Mouse (Mus musculus) forebrain, embryonic 15.5 days (tissue): ENCODE measurements around the gene Sox13. TPM values are rescaled to one million over a fixed set of nuclear protein-coding genes. Genes with fewer than 3 reads are reported as not detected.

Source experiments
- ATAC-seq: fragments of 200-750 bp; cut with Nextera tagmentation; replicated peaks from 2 replicates; pipeline ENCODE4 v1.8.0; 2017; ENCODE audit warnings: mild to moderate bottlenecking, moderate TSS enrichment, moderate library complexity
- H3K27ac ChIP-seq: fragments of 300-500 bp; sonication (generic); replicated peaks from 2 replicates; pipeline ENCODE4 v1.5.1; 2015; ENCODE audit warnings: mild to moderate bottlenecking, inconsistent platforms
- H3K27me3 ChIP-seq: fragments of 300-500 bp; sonication (generic); 2 replicates; pipeline ENCODE4 v1.6.1; 2015; ENCODE audit warnings: inconsistent platforms
- H3K36me3 ChIP-seq: fragments of 300-500 bp; sonication (generic); 2 replicates; pipeline ENCODE4 v1.6.1; 2015; ENCODE audit warnings: mild to moderate bottlenecking, inconsistent platforms
- H3K4me1 ChIP-seq: fragments of 300-500 bp; sonication (generic); 2 replicates; pipeline ENCODE4 v1.6.1; 2015; ENCODE audit warnings: inconsistent platforms
- H3K4me2 ChIP-seq: fragments of 300-500 bp; sonication (generic); replicated peaks from 2 replicates; pipeline ENCODE4 v1.6.1; 2015; ENCODE audit warnings: mild to moderate bottlenecking, inconsistent platforms
- H3K4me3 ChIP-seq: fragments of 300-500 bp; sonication (generic); 2 replicates; pipeline ENCODE4 v1.5.1; 2015; ENCODE audit warnings: mild to moderate bottlenecking, inconsistent platforms
- H3K9ac ChIP-seq: fragments of 300-500 bp; sonication (generic); replicated peaks from 2 replicates; pipeline ENCODE4 v1.6.1; 2015; ENCODE audit warnings: mild to moderate bottlenecking, inconsistent platforms
- H3K9me3 ChIP-seq: fragments of 300-500 bp; sonication (generic); 2 replicates; pipeline ENCODE4 v1.6.1; 2016; ENCODE audit warnings: inconsistent platforms
- WGBS: fragments of 180-500 bp; shearing (Covaris S2); methylation state at CpG from one replicate; pipeline ENCODE4 v1.1.7; 2015; ENCODE audit warnings: mixed read lengths; 5-methylcytosine and 5-hydroxymethylcytosine counted together
- polyA plus RNA-seq: library from polyadenylated mRNA; unstranded; fragments of >200 nt; fragmentation: Nextera tagmentation; extraction: Ambion mirVana; gene quantifications from 2 replicates; pipeline ENCODE4 v1.2.1, GENCODE M21; 2015

Sox13 gene
- polyA plus RNA-seq, 1 experiment from 2014 or later: 5.1 TPM

- Histone ChIP-seq H3K9ac (no peak overlapping the region), H3K4me1 (peaks cover 6% of the 10 kb centered on the region; the same call in 1 of the 2 replicates), H3K9me3 (no peaks in the 10 kb centered on the region), H3K36me3 (no peaks in the 10 kb centered on the region), H3K27me3 (no peaks in the 10 kb centered on the region), H3K4me3 (no peak overlapping the region), H3K4me2 (no peak overlapping the region), H3K27ac (no peak overlapping the region)
- 77% methylated on average over 10 of the region's 10 CpGs for WGBS
- no peak for ATAC-seq
Measured at GRCm38 (mm10) chr1:133375696-133376346, 48.4 kb downstream of the Sox13 start.

DNA sequence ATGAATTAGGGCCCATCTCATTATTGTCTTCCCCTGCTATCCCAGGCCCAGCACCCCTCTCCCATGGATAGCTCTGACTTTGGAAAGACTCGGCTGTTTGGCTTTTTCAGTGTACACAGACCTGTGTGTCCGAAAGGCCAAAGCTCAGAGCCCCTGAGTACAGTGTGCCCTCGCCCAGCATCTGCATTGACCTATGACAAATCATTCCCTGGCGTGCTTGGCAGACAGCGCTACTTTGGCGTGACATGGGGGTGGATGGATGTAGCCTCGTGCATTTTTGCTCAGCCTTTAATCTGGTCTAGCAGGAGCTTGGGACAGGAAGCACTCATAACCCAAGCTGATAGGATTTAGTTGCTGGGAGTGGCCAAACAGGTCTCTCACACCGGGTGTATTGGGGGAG, 52.1 kb downstream of the Sox13 start:
- no peak overlapping the region for H3K4me2 ChIP-seq
- 79% methylated on average over 8 of the region's 8 CpGs for WGBS
- ATAC-seq: no peak
- no peaks in the 10 kb centered on the region for H3K27me3 ChIP-seq
- H3K27ac ChIP-seq: no peak overlapping the region
- H3K9ac ChIP-seq: no peak overlapping the region
- H3K36me3 ChIP-seq: no peaks in the 10 kb centered on the region
- H3K9me3 ChIP-seq: no peaks in the 10 kb centered on the region
- no peak overlapping the region for H3K4me3 ChIP-seq
- peaks cover 8% of the 10 kb centered on the region for H3K4me1 ChIP-seq

GRCm38 (mm10) chr1:133371431-133371830, 52.7 kb downstream of the Sox13 start:
- H3K27me3 ChIP-seq: peaks cover 4% of the 10 kb centered on the region; the same call in 1 of the 2 replicates
- 87% methylated on average over 6 of the region's 6 CpGs for WGBS
- no peak overlapping the region for H3K9ac ChIP-seq
- no peak overlapping the region for H3K27ac ChIP-seq
- H3K9me3 ChIP-seq: no peaks in the 10 kb centered on the region
- no peaks in the 10 kb centered on the region for H3K36me3 ChIP-seq
- no peak for ATAC-seq
- H3K4me2 ChIP-seq: no peak overlapping the region
- H3K4me1 ChIP-seq: peaks cover 8% of the 10 kb centered on the region
- H3K4me3 ChIP-seq: no peak overlapping the region

DNA sequence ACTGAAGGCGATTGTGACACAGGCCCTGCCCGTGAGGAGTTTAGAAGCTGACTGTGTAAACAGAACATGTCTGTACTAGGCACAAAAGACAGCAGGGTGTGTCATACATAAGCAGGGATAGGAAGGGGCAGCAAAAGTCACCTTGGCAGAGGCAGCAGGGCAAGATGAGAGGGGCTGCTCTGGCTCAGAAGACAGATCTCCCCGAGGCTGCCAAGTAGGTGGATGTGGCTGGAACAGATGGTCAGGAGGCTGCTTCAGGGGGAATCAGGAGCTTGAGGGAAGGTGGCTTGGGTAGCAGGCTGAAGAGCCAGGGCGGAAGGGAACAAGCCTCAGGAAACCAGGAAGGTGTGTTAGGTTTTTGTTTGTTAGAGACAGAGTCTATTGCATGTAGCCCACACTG, 53.8 kb downstream of the Sox13 start:
- WGBS: 78% methylated on average over 4 of the region's 4 CpGs
- Histone ChIP-seq H3K4me1 (peaks cover 8% of the 10 kb centered on the region), H3K4me2 (no peak overlapping the region), H3K9me3 (no peaks in the 10 kb centered on the region), H3K27ac (no peak overlapping the region), H3K36me3 (no peaks in the 10 kb centered on the region), H3K27me3 (peaks cover 5% of the 10 kb centered on the region; the same call in 1 of the 2 replicates), H3K4me3 (no peak overlapping the region), H3K9ac (no peak overlapping the region)
- no peak for ATAC-seq

DNA sequence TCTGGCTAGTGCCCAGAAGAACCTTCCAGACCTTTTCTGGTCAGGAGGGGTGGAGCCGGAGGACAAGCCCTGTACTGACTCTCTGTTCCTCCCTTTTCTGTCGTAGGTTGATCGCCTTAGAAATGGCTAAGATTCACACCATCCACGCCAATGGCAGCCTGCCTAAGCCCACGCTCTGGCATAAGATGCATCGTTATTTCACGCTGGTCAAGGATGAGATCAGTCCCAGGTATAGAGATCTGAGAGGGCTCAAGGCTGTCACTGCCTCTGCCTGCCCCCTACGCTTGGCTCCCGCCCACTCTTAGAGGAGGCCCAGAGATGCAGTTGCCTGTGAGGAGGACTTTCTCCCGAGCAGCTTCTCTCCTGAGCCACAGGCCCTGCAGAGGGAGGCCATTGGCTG, 55.5 kb downstream of the Sox13 start:
- H3K9me3 ChIP-seq: no peaks in the 10 kb centered on the region
- H3K4me3 ChIP-seq: no peak overlapping the region
- ATAC-seq: no peak
- H3K4me1 ChIP-seq: peaks cover 17% of the 10 kb centered on the region
- H3K4me2 ChIP-seq: no peak overlapping the region
- 60% methylated on average over 10 of the region's 10 CpGs for WGBS
- no peaks in the 10 kb centered on the region for H3K36me3 ChIP-seq
- H3K27me3 ChIP-seq: peaks cover 22% of the 10 kb centered on the region
- no peak overlapping the region for H3K9ac ChIP-seq
- H3K27ac ChIP-seq: no peak overlapping the region

DNA sequence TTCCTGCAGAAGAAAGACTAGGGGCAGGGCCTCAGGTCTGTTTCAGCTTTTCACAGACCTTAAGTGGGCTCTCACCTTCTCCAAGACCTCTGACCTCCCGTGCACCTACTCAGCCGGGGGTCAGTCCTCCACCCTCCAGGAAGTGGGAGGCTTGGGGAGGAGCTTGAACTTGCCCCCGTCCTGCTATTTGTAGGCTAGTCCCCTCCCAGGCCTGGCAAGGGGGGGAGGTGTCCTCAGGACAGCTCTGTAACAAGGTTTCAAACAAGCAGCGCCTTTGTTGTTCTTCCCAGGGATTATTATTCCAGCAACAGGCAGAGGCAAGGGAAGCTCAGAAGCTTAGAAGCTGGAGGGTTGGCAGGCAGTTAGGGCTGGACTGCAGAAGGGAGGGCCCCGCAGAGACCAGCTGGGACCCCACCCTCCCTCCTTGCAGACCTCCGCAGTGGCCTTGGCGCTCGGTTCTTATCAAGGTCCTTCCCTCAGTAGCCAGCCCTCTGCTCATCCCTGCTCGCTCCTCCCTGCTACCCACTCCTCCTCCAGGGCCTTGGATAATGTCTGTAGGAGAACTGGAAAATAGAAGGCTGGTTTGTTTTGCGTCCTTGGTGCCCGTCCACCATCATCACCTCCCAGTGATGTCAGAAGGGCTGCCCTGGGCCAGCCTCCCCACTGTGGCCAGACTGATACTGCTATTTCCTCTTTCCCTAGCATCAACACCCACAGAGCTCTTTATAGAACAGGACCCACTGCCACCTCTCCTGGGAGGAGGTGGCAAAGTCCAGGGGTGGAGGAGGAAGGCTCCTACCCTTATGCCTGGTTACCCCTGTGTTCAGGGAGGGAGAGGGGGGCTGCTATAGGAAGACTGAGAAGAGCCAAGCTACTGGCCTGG, 56.3 kb downstream of the Sox13 start:
- no peak for ATAC-seq
- peaks cover 21% of the 10 kb centered on the region for H3K4me1 ChIP-seq
- no peaks in the 10 kb centered on the region for H3K36me3 ChIP-seq
- no peak overlapping the region for H3K9ac ChIP-seq
- no peak overlapping the region for H3K4me2 ChIP-seq
- no peak overlapping the region for H3K4me3 ChIP-seq
- 23% methylated on average over 11 of the region's 11 CpGs for WGBS
- peaks cover 22% of the 10 kb centered on the region for H3K27me3 ChIP-seq
- no peaks in the 10 kb centered on the region for H3K9me3 ChIP-seq
- H3K27ac ChIP-seq: no peak overlapping the region

DNA sequence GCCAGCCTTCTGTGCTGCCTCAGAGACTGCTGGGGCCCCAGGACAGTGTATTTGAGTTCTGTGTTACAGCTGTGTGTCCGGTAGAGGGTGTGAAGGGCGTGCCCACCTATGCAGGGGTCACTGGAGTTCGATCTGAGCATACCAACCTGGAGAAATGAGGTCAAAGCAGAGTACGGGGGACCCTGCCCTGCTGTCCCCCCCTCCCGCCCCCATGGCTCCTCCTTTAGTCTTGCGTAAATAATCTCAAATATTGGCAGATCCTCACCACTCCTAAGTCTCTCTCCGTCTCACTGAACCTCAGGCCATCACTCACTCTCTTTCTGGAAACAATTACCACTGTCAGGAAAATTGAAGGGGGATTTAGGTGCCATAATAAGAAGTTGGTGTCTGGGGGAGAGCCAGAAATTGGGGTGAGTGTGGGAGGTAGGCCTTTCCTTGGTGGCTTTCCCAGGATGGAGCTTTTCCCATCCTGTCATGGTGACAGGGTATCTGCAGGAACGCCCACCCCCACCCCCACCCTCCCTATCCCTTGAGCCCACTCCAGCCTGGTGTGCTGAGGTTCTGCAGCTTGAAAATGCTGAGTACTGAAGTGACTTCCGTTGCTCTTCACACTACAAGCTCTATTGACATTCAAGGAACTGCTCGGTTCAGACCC, 57.1 kb downstream of the Sox13 start:
- Histone ChIP-seq H3K4me2 (no peak overlapping the region), H3K9me3 (no peaks in the 10 kb centered on the region), H3K4me1 (peaks cover 21% of the 10 kb centered on the region), H3K27me3 (peaks cover 22% of the 10 kb centered on the region), H3K4me3 (no peak overlapping the region), H3K36me3 (no peaks in the 10 kb centered on the region), H3K27ac (no peak overlapping the region), H3K9ac (no peak overlapping the region)
- no peak for ATAC-seq
- WGBS: 57% methylated on average over 10 of the region's 10 CpGs

DNA sequence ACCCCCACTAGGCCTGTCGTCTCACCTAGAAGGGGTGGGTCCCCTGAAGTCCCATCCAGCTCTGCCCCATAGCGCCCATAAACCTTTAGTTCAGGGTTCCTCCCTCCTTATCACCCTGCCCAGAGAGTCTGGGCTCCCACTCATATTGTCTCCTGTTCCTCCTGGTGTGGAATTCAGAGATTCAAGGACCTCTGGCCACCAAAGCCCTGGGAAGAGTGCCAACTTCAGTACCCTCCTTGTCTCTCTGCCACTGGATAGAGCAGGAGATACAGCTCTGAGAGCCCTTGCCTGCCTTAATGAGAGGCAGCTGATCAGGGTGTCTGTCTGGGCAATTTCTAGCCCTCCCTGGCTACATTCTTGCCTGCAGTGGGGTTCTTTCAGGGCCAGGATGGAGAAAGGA, 59.3 kb downstream of the Sox13 start:
- peaks cover 22% of the 10 kb centered on the region for H3K27me3 ChIP-seq
- H3K27ac ChIP-seq: no peak overlapping the region
- 52% methylated on average over 2 of the region's 2 CpGs for WGBS
- no peak for ATAC-seq
- peaks cover 21% of the 10 kb centered on the region for H3K4me1 ChIP-seq
- no peak overlapping the region for H3K9ac ChIP-seq
- H3K4me2 ChIP-seq: no peak overlapping the region
- H3K36me3 ChIP-seq: no peaks in the 10 kb centered on the region
- H3K9me3 ChIP-seq: no peaks in the 10 kb centered on the region
- H3K4me3 ChIP-seq: no peak overlapping the region

GRCm38 (mm10) chr1:133364022-133364630, 60.1 kb downstream of the Sox13 start:
- Histone ChIP-seq H3K27me3 (peaks cover 22% of the 10 kb centered on the region), H3K36me3 (no peaks in the 10 kb centered on the region), H3K27ac (no peak overlapping the region), H3K4me3 (peak overlapping the region; percentile 57), H3K4me2 (peak overlapping the region; percentile 96), H3K9me3 (no peaks in the 10 kb centered on the region), H3K9ac (peak overlapping the region; percentile 49), H3K4me1 (peaks cover 21% of the 10 kb centered on the region)
- peak; percentile 9; the same call in 1 of the 2 replicates for ATAC-seq
- WGBS: 2% methylated on average over 27 of the region's 27 CpGs

GRCm38 (mm10) chr1:133363276-133364021, 60.7 kb downstream of the Sox13 start, which contains the start of gene Etnk2:
Etnk2 (plus strand) TSS chr1:133363572.
- Histone ChIP-seq H3K27me3 (peaks cover 22% of the 10 kb centered on the region), H3K9ac (peak within 1 kb of the TSS; percentile 49), H3K4me1 (peaks cover 21% of the 10 kb centered on the region), H3K9me3 (no peaks in the 10 kb centered on the region), H3K4me2 (peak within 1 kb of the TSS; percentile 96), H3K27ac (no peak within 1 kb of the TSS), H3K4me3 (peak within 1 kb of the TSS; percentile 57), H3K36me3 (no peaks in the 10 kb centered on the region)
- ATAC-seq: peak; percentile 77
- WGBS: under 1% methylated on average over 52 of the region's 52 CpGs

DNA sequence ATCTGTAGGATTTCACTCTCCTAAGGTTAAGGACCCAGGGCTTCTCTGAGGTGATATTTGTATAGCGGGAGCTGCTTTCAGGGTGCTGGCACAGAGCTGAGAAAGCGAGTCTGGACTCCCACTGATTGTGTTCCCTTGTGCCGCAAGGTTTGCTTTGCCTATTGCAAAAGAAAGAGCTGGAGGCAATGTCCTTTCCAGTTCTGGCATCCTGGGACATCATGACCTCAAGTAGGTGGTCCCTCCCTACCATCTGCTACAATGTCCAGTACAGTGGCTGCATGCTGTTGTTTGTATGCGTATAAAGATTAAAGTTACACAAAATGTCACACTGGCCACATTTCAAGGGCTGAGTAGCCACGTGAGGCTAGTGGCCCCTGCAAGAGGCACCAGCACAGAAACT, 62.1 kb downstream of the Sox13 start:
- H3K4me2 ChIP-seq: no peak overlapping the region
- no peaks in the 10 kb centered on the region for H3K36me3 ChIP-seq
- peaks cover 14% of the 10 kb centered on the region for H3K4me1 ChIP-seq
- ATAC-seq: no peak
- no peak overlapping the region for H3K4me3 ChIP-seq
- H3K9ac ChIP-seq: no peak overlapping the region
- no peak overlapping the region for H3K27ac ChIP-seq
- H3K9me3 ChIP-seq: no peaks in the 10 kb centered on the region
- 91% methylated on average over 5 of the region's 5 CpGs for WGBS
- peaks cover 22% of the 10 kb centered on the region for H3K27me3 ChIP-seq
